ENCODE assay signal across 20 mouse cellular contexts in the genomic region with DNA sequence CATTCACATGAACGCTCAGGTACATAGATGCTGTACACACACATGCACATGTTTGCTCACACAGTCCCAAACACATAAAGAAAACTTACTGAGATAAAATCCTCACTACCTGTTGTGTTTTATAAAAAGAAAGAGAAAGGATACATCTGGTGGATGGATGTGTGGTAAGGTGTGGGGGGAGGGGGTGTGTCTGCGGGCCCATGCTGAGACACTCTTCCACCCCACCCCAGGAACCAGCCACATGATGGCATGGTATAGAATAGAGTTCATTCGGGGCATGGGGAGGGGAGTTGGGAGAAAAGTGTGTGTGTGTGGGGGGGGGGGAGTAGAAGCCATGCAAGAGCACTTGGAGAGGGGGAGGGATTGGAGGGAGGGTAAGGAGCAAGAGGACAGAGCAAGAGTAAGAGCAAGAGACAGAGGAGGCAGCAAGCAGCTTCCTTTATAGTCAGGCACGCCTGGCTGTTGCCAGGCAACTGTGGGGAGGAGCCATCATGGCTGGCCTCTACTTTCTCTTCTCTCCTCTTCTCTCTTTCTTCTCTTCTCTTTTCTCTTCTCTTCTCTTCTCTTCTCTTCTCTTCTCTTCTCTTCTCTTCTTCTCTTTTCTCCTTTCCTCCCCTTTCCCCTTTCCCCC. TPM values are rescaled to one million over a fixed set of nuclear protein-coding genes. Genes with fewer than 3 reads are reported as not detected.
DNase-seq lines count a peak whose midpoint lies in the region; ATAC-seq lines count a peak whose summit lies in the region.
"Had no signal": no experiment of that assay in that cellular context is flagged by ENCODE, and none has a peak within 500 bp of the region (broad histone marks: within the 10 kb centered on the region; RNA-seq: fewer than 3 reads in every experiment).

No protein-coding gene starts in this region.

- peak; percentile 48; the same call in 1 of the 2 replicates for ATAC-seq in midbrain, embryonic 11.5 days (ENCODE audit: low FRiP score)
- no peak; the same call in 1 of the 2 replicates for ATAC-seq in midbrain, embryonic 16.5 days

- no peaks in the 10 kb centered on the region for H3K36me3 ChIP-seq in midbrain, embryonic 11.5 days (ENCODE audit: control insufficient read depth, insufficient read depth, low read length)
- H3K36me3 ChIP-seq in midbrain, embryonic 16.5 days (ENCODE audit: control insufficient read depth, insufficient read depth, low read length), result no peaks in the 10 kb centered on the region
- H3K36me3 ChIP-seq: limb, embryonic 12.5 days had no signal

- H3K27ac ChIP-seq in midbrain, embryonic 11.5 days (ENCODE audit: low read depth, low read length), result no peak overlapping the region
- H3K27ac ChIP-seq in midbrain, embryonic 16.5 days (ENCODE audit: low read length), result no peak overlapping the region
- H3K27ac ChIP-seq: left cerebral cortex, adult 2 months; limb, embryonic 12.5 days; liver, embryonic 15.5 days had no signal

- peak; percentile 29 for DNase-seq in embryo, embryonic 11 days
- DNase-seq in embryo, embryonic 10 days (ENCODE audit: low spot score), result no peak
- no peak for DNase-seq in midbrain, embryonic 11.5 days (ENCODE audit: low spot score, missing footprints)
- DNase-seq in NIH3T3 (ENCODE audit: low read depth), result peak; percentile 48
- peak; percentile 52 for DNase-seq in induced T-regulatory cell, adult 2 months (ENCODE audit: low read depth)
- DNase-seq in frontal cortex, postnatal 36 days (ENCODE audit: low spot score in 2 of 2), result no peak
- DNase-seq in urinary bladder, postnatal 10 days (ENCODE audit: low spot score), result no peak
- DNase-seq: adrenal gland, postnatal 14 days; cerebellum, postnatal 14 days; gastrocnemius, postnatal 36 days; lung, postnatal 14 days; thymus, postnatal 25 days had no signal

- no peaks in the 10 kb centered on the region for H3K27me3 ChIP-seq in midbrain, embryonic 11.5 days (ENCODE audit: control insufficient read depth, insufficient read depth, low read length)
- no peaks in the 10 kb centered on the region for H3K27me3 ChIP-seq in midbrain, embryonic 16.5 days (ENCODE audit: control insufficient read depth, insufficient read depth, low read depth, low read length)
- H3K27me3 ChIP-seq: limb, embryonic 12.5 days; liver, embryonic 15.5 days had no signal

- H3K9me3 ChIP-seq in midbrain, embryonic 11.5 days (ENCODE audit: control insufficient read depth, low read length), result no peaks in the 10 kb centered on the region
- no peaks in the 10 kb centered on the region for H3K9me3 ChIP-seq in midbrain, embryonic 16.5 days (replicated peaks; ENCODE audit: control insufficient read depth, low read length, poor library complexity, severe bottlenecking)
- H3K9me3 ChIP-seq: limb, embryonic 12.5 days; liver, embryonic 15.5 days had no signal

- no peaks in the 10 kb centered on the region for H3K4me1 ChIP-seq in midbrain, embryonic 11.5 days (ENCODE audit: control insufficient read depth, insufficient read depth, low read length)
- H3K4me1 ChIP-seq in midbrain, embryonic 16.5 days (ENCODE audit: control insufficient read depth, insufficient read depth, low read length), result no peaks in the 10 kb centered on the region
- H3K4me1 ChIP-seq: limb, embryonic 12.5 days; liver, embryonic 15.5 days had no signal

- no peak overlapping the region for H3K9ac ChIP-seq in midbrain, embryonic 11.5 days (ENCODE audit: low read length)
- H3K9ac ChIP-seq in midbrain, embryonic 16.5 days (ENCODE audit: low read depth, low read length), result no peak overlapping the region
- H3K9ac ChIP-seq: limb, embryonic 12.5 days; liver, embryonic 15.5 days had no signal

- 65% methylated on average over 4 of the region's 4 CpGs for WGBS in midbrain, embryonic 11.5 days
- WGBS in midbrain, embryonic 16.5 days, result 65% methylated on average over 4 of the region's 4 CpGs

- no peak overlapping the region for H3K4me3 ChIP-seq in midbrain, embryonic 11.5 days (ENCODE audit: low read depth, low read length)
- no peak overlapping the region for H3K4me3 ChIP-seq in midbrain, embryonic 16.5 days (ENCODE audit: low read depth, low read length)
- H3K4me3 ChIP-seq: left cerebral cortex, adult 2 months; limb, embryonic 12.5 days; liver, embryonic 15.5 days had no signal

- H3K4me2 ChIP-seq in midbrain, embryonic 11.5 days, result no peak overlapping the region
- H3K4me2 ChIP-seq in midbrain, embryonic 16.5 days (ENCODE audit: low read length), result no peak overlapping the region
- H3K4me2 ChIP-seq: limb, embryonic 12.5 days; liver, embryonic 15.5 days had no signal

RNA-seq across cellular contexts. Expression of gene Mttp, which starts 17.9 kb away (rescaled TPM):
- polyA plus RNA-seq in midbrain, embryonic 11.5 days (2014; fragmentation: Nextera tagmentation; extraction: Ambion mirVana), result 10.0 and 10.7 TPM in 2 replicates
- 10.2 and 10.3 TPM in 2 replicates for polyA plus RNA-seq in midbrain, embryonic 16.5 days (2015; fragmentation: Nextera tagmentation; extraction: Ambion mirVana)

RNA-seq across cellular contexts. Expression of gene Trmt10a, which starts 19.4 kb away (rescaled TPM):
- 14.9 and 19.5 TPM in 2 replicates for polyA plus RNA-seq in midbrain, embryonic 11.5 days (2014; fragmentation: Nextera tagmentation; extraction: Ambion mirVana)
- polyA plus RNA-seq in midbrain, embryonic 16.5 days (2015; fragmentation: Nextera tagmentation; extraction: Ambion mirVana), result 6.9 and 7.9 TPM in 2 replicates

RNA-seq across cellular contexts. Expression of gene 4930579F01Rik, which starts 31.0 kb away (rescaled TPM):
- not detected in 2 replicates for polyA plus RNA-seq in midbrain, embryonic 11.5 days (2014; fragmentation: Nextera tagmentation; extraction: Ambion mirVana)
- polyA plus RNA-seq in midbrain, embryonic 16.5 days (2015; fragmentation: Nextera tagmentation; extraction: Ambion mirVana), result not detected in 2 replicates
- polyA plus RNA-seq: embryonic facial prominence, embryonic 14.5 days; heart, embryonic 14.5 days; intestine, embryonic 14.5 days; limb, embryonic 12.5 days; liver, embryonic 15.5 days; spleen, adult 2 months had no signal

RNA-seq across cellular contexts. Expression of gene Adh7, which starts 54.9 kb away (rescaled TPM):
- polyA plus RNA-seq in midbrain, embryonic 11.5 days (2014; fragmentation: Nextera tagmentation; extraction: Ambion mirVana), result 0.11 and 0.16 TPM in 2 replicates
- 1.3 and 1.6 TPM in 2 replicates for polyA plus RNA-seq in midbrain, embryonic 16.5 days (2015; fragmentation: Nextera tagmentation; extraction: Ambion mirVana)
- polyA plus RNA-seq: heart, embryonic 14.5 days; intestine, embryonic 14.5 days; spleen, adult 2 months had no signal

Comparison
In these comparisons a context has a peak if more than half of its experiments do, and no peak if none do; other contexts are left out.
1. DNase-seq: peak in embryo, embryonic 11 days (single experiment), NIH3T3 (single experiment) and induced T-regulatory cell, adult 2 months (single experiment); none in embryo, embryonic 10 days (single experiment), midbrain, embryonic 11.5 days (single experiment), frontal cortex, postnatal 36 days (0 of 2) and urinary bladder, postnatal 10 days (single experiment).